Comparison of ENCODE assay signal across 27 mouse cellular contexts in genomic region chr5:9424464-9424863, GRCm38 (mm10).
A peak's percentile ranks its signal among the peaks of the same experiment; 100 is the strongest.
DNase-seq lines count a peak whose midpoint lies in the region; ATAC-seq lines count a peak whose summit lies in the region.
"Had no signal": no experiment of that assay in that cellular context is flagged by ENCODE, and none has a peak within 500 bp of the region (broad histone marks: within the 10 kb centered on the region; RNA-seq: fewer than 3 reads in every experiment).

No protein-coding gene starts in this region.

- H3K27ac ChIP-seq in forebrain, embryonic 12.5 days: no peak overlapping the region
- no peak overlapping the region for H3K27ac ChIP-seq in forebrain, embryonic 11.5 days (ENCODE audit: low read depth, low read length)
- H3K27ac ChIP-seq in hindbrain, embryonic 13.5 days: no peak overlapping the region
- H3K27ac ChIP-seq in hindbrain, embryonic 11.5 days (ENCODE audit: low read depth, low read length): no peak overlapping the region
- no peak overlapping the region for H3K27ac ChIP-seq in midbrain, embryonic 14.5 days (replicated peaks; ENCODE audit: low read depth, low read length)
- H3K27ac ChIP-seq in midbrain, embryonic 16.5 days (ENCODE audit: low read length): no peak overlapping the region
- H3K27ac ChIP-seq in forebrain, embryonic 15.5 days (replicated peaks): no peak overlapping the region
- no peak overlapping the region for H3K27ac ChIP-seq in intestine, embryonic 16.5 days (ENCODE audit: low read length)
- H3K27ac ChIP-seq: embryonic facial prominence, embryonic 10.5 days; embryonic facial prominence, embryonic 13.5 days; gastrocnemius, adult 2 months; hindbrain, embryonic 14.5 days; intestine, embryonic 15.5 days had no signal

- peak; percentile 45; the same call in 1 of the 2 replicates for ATAC-seq in forebrain, embryonic 12.5 days (ENCODE audit: low FRiP score)
- ATAC-seq in forebrain, embryonic 11.5 days (replicated peaks; ENCODE audit: low FRiP score): no peak
- peak; percentile 43; the same call in 1 of the 2 replicates for ATAC-seq in hindbrain, embryonic 13.5 days (ENCODE audit: low FRiP score)
- no peak for ATAC-seq in hindbrain, embryonic 11.5 days (ENCODE audit: low FRiP score)
- ATAC-seq in midbrain, embryonic 14.5 days (ENCODE audit: low FRiP score, low TSS enrichment): 0 out of 2 replicates have a peak, but pooled peaks have one; percentile 24
- ATAC-seq in midbrain, embryonic 16.5 days: no peak
- peak; percentile 64 for ATAC-seq in forebrain, embryonic 15.5 days (replicated peaks)
- no peak for ATAC-seq in intestine, embryonic 16.5 days
- ATAC-seq: activated CD4-positive, CD25-positive, alpha-beta regulatory T cell, adult 4 months; intestine, embryonic 15.5 days had no signal

- no peaks in the 10 kb centered on the region for H3K9me3 ChIP-seq in forebrain, embryonic 12.5 days
- H3K9me3 ChIP-seq in forebrain, embryonic 11.5 days (ENCODE audit: control insufficient read depth, low read length): no peaks in the 10 kb centered on the region
- H3K9me3 ChIP-seq in hindbrain, embryonic 13.5 days: no peaks in the 10 kb centered on the region
- H3K9me3 ChIP-seq in hindbrain, embryonic 11.5 days (ENCODE audit: control insufficient read depth, low read length): no peaks in the 10 kb centered on the region
- H3K9me3 ChIP-seq in midbrain, embryonic 14.5 days (ENCODE audit: control insufficient read depth, low read length): no peaks in the 10 kb centered on the region
- H3K9me3 ChIP-seq in midbrain, embryonic 16.5 days (replicated peaks; ENCODE audit: control insufficient read depth, low read length, poor library complexity, severe bottlenecking): no peaks in the 10 kb centered on the region
- no peaks in the 10 kb centered on the region for H3K9me3 ChIP-seq in forebrain, embryonic 15.5 days
- H3K9me3 ChIP-seq in intestine, embryonic 16.5 days (ENCODE audit: control insufficient read depth, low read length): no peaks in the 10 kb centered on the region
- H3K9me3 ChIP-seq: embryonic facial prominence, embryonic 10.5 days; embryonic facial prominence, embryonic 13.5 days; intestine, embryonic 15.5 days had no signal

- H3K4me2 ChIP-seq in forebrain, embryonic 12.5 days: no peak overlapping the region
- no peak overlapping the region for H3K4me2 ChIP-seq in forebrain, embryonic 11.5 days (ENCODE audit: low read depth, low read length, severe bottlenecking)
- no peak overlapping the region for H3K4me2 ChIP-seq in hindbrain, embryonic 13.5 days
- H3K4me2 ChIP-seq in hindbrain, embryonic 11.5 days (replicated peaks; ENCODE audit: low read depth, low read length): no peak overlapping the region
- H3K4me2 ChIP-seq in midbrain, embryonic 14.5 days (ENCODE audit: low read length): no peak overlapping the region
- no peak overlapping the region for H3K4me2 ChIP-seq in midbrain, embryonic 16.5 days (ENCODE audit: low read length)
- no peak overlapping the region for H3K4me2 ChIP-seq in forebrain, embryonic 15.5 days (replicated peaks)
- no peak overlapping the region for H3K4me2 ChIP-seq in intestine, embryonic 16.5 days (ENCODE audit: low read depth, low read length)
- H3K4me2 ChIP-seq: embryonic facial prominence, embryonic 13.5 days; heart, embryonic 11.5 days; hindbrain, embryonic 14.5 days; intestine, embryonic 15.5 days had no signal

- H3K27me3 ChIP-seq in forebrain, embryonic 12.5 days: no peaks in the 10 kb centered on the region
- H3K27me3 ChIP-seq in forebrain, embryonic 11.5 days (ENCODE audit: control insufficient read depth, insufficient read depth, low read length): no peaks in the 10 kb centered on the region
- no peaks in the 10 kb centered on the region for H3K27me3 ChIP-seq in hindbrain, embryonic 13.5 days
- H3K27me3 ChIP-seq in hindbrain, embryonic 11.5 days (ENCODE audit: control insufficient read depth, insufficient read depth, low read length): no peaks in the 10 kb centered on the region
- no peaks in the 10 kb centered on the region for H3K27me3 ChIP-seq in midbrain, embryonic 14.5 days (ENCODE audit: control insufficient read depth, insufficient read depth, low read length)
- H3K27me3 ChIP-seq in midbrain, embryonic 16.5 days (ENCODE audit: control insufficient read depth, insufficient read depth, low read depth, low read length): no peaks in the 10 kb centered on the region
- H3K27me3 ChIP-seq in forebrain, embryonic 15.5 days: no peaks in the 10 kb centered on the region
- H3K27me3 ChIP-seq in intestine, embryonic 16.5 days (replicated peaks; ENCODE audit: control insufficient read depth, insufficient read depth, low read length): no peaks in the 10 kb centered on the region
- H3K27me3 ChIP-seq: embryonic facial prominence, embryonic 13.5 days; intestine, embryonic 15.5 days had no signal

- WGBS in forebrain, embryonic 12.5 days: 60% methylated on average over 2 of the region's 2 CpGs
- WGBS in forebrain, embryonic 11.5 days: 70% methylated on average over 2 of the region's 2 CpGs
- 48% methylated on average over 2 of the region's 2 CpGs for WGBS in hindbrain, embryonic 13.5 days
- WGBS in hindbrain, embryonic 11.5 days: 74% methylated on average over 2 of the region's 2 CpGs
- 47% methylated on average over 2 of the region's 2 CpGs for WGBS in midbrain, embryonic 14.5 days
- WGBS in midbrain, embryonic 16.5 days: 47% methylated on average over 2 of the region's 2 CpGs
- 43% methylated on average over 2 of the region's 2 CpGs for WGBS in forebrain, embryonic 15.5 days
- 65% methylated on average over 2 of the region's 2 CpGs for WGBS in intestine, embryonic 16.5 days

- no peaks in the 10 kb centered on the region for H3K4me1 ChIP-seq in forebrain, embryonic 12.5 days
- no peaks in the 10 kb centered on the region for H3K4me1 ChIP-seq in forebrain, embryonic 11.5 days (replicated peaks; ENCODE audit: control insufficient read depth, insufficient read depth, low read length)
- H3K4me1 ChIP-seq in hindbrain, embryonic 13.5 days (replicated peaks): peaks cover 3% of the 10 kb centered on the region; the same call in 1 of the 2 replicates
- H3K4me1 ChIP-seq in hindbrain, embryonic 11.5 days (replicated peaks; ENCODE audit: control insufficient read depth, insufficient read depth, low read length): no peaks in the 10 kb centered on the region
- no peaks in the 10 kb centered on the region for H3K4me1 ChIP-seq in midbrain, embryonic 14.5 days (ENCODE audit: control insufficient read depth, insufficient read depth, low read length)
- no peaks in the 10 kb centered on the region for H3K4me1 ChIP-seq in midbrain, embryonic 16.5 days (ENCODE audit: control insufficient read depth, insufficient read depth, low read length)
- H3K4me1 ChIP-seq in forebrain, embryonic 15.5 days: peaks cover 3% of the 10 kb centered on the region; the same call in 1 of the 2 replicates
- no peaks in the 10 kb centered on the region for H3K4me1 ChIP-seq in intestine, embryonic 16.5 days (ENCODE audit: control insufficient read depth, insufficient read depth, low read length)
- H3K4me1 ChIP-seq: embryonic facial prominence, embryonic 10.5 days; embryonic facial prominence, embryonic 13.5 days; intestine, embryonic 15.5 days had no signal

- DNase-seq in forebrain, embryonic 11.5 days (ENCODE audit: low spot score): no peak
- no peak for DNase-seq in hindbrain, embryonic 11.5 days (ENCODE audit: low spot score)
- no peak for DNase-seq in midbrain, embryonic 14.5 days
- DNase-seq: adrenal gland, adult 8-10 months; adrenal gland, postnatal 25 days; cerebellum, adult 11 months; cerebellum, adult 2 months; cerebellum, adult 9-11 months; cerebellum, postnatal 36 days; embryo, embryonic 11 days; gastrocnemius, adult 2 months; gastrocnemius, postnatal 14 days; heart, adult 11 months; kidney, adult 18-20 months; kidney, adult 9 months had no signal

- no peak overlapping the region for H3K9ac ChIP-seq in forebrain, embryonic 12.5 days
- H3K9ac ChIP-seq in forebrain, embryonic 11.5 days (ENCODE audit: low read length): no peak overlapping the region
- H3K9ac ChIP-seq in hindbrain, embryonic 13.5 days: no peak overlapping the region
- H3K9ac ChIP-seq in hindbrain, embryonic 11.5 days (ENCODE audit: low read depth, low read length): no peak overlapping the region
- H3K9ac ChIP-seq in midbrain, embryonic 14.5 days (replicated peaks; ENCODE audit: low read length): no peak overlapping the region
- no peak overlapping the region for H3K9ac ChIP-seq in midbrain, embryonic 16.5 days (ENCODE audit: low read depth, low read length)
- no peak overlapping the region for H3K9ac ChIP-seq in forebrain, embryonic 15.5 days (replicated peaks)
- no peak overlapping the region for H3K9ac ChIP-seq in intestine, embryonic 16.5 days (ENCODE audit: low read depth, low read length)
- H3K9ac ChIP-seq: embryonic facial prominence, embryonic 13.5 days; hindbrain, embryonic 14.5 days; intestine, embryonic 15.5 days had no signal

- no peaks in the 10 kb centered on the region for H3K36me3 ChIP-seq in forebrain, embryonic 12.5 days (replicated peaks)
- H3K36me3 ChIP-seq in forebrain, embryonic 11.5 days (ENCODE audit: control insufficient read depth, insufficient read depth, low read length): no peaks in the 10 kb centered on the region
- peaks cover 3% of the 10 kb centered on the region; the same call in 1 of the 2 replicates for H3K36me3 ChIP-seq in hindbrain, embryonic 13.5 days
- no peaks in the 10 kb centered on the region for H3K36me3 ChIP-seq in hindbrain, embryonic 11.5 days (ENCODE audit: control insufficient read depth, insufficient read depth, low read length)
- H3K36me3 ChIP-seq in midbrain, embryonic 14.5 days (ENCODE audit: control insufficient read depth, insufficient read depth, low read length): 0 out of 2 replicates have a peak, but pooled peaks cover 2% of the 10 kb centered on the region
- H3K36me3 ChIP-seq in midbrain, embryonic 16.5 days (ENCODE audit: control insufficient read depth, insufficient read depth, low read length): no peaks in the 10 kb centered on the region
- no peaks in the 10 kb centered on the region for H3K36me3 ChIP-seq in forebrain, embryonic 15.5 days
- H3K36me3 ChIP-seq in intestine, embryonic 16.5 days (ENCODE audit: control insufficient read depth, insufficient read depth, low read length): no peaks in the 10 kb centered on the region
- H3K36me3 ChIP-seq: embryonic facial prominence, embryonic 10.5 days; embryonic facial prominence, embryonic 13.5 days; intestine, embryonic 15.5 days had no signal

- H3K4me3 ChIP-seq in forebrain, embryonic 12.5 days (replicated peaks): no peak overlapping the region
- H3K4me3 ChIP-seq in forebrain, embryonic 11.5 days (ENCODE audit: low read depth, low read length): no peak overlapping the region
- H3K4me3 ChIP-seq in hindbrain, embryonic 13.5 days: no peak overlapping the region
- H3K4me3 ChIP-seq in hindbrain, embryonic 11.5 days (ENCODE audit: low read depth, low read length): no peak overlapping the region
- no peak overlapping the region for H3K4me3 ChIP-seq in midbrain, embryonic 14.5 days (replicated peaks; ENCODE audit: low read depth, low read length)
- H3K4me3 ChIP-seq in midbrain, embryonic 16.5 days (ENCODE audit: low read depth, low read length): no peak overlapping the region
- H3K4me3 ChIP-seq in forebrain, embryonic 15.5 days: no peak overlapping the region
- no peak overlapping the region for H3K4me3 ChIP-seq in intestine, embryonic 16.5 days (ENCODE audit: low read length)
- H3K4me3 ChIP-seq: embryonic facial prominence, embryonic 10.5 days; embryonic facial prominence, embryonic 13.5 days; erythroblast, embryonic 14.5 days; gastrocnemius, adult 2 months; intestine, embryonic 15.5 days had no signal

Comparison
In these comparisons a context has a peak if more than half of its experiments do, and no peak if none do; other contexts are left out.
1. ATAC-seq: peak in forebrain, embryonic 12.5 days (single experiment), hindbrain, embryonic 13.5 days (single experiment), midbrain, embryonic 14.5 days (single experiment) and forebrain, embryonic 15.5 days (single experiment); none in forebrain, embryonic 11.5 days (single experiment), hindbrain, embryonic 11.5 days (single experiment), midbrain, embryonic 16.5 days (single experiment) and intestine, embryonic 16.5 days (single experiment).